Mouse (Mus musculus): ENCODE data around the gene H6pd.
"Not testable (repeated sequence)": the region's sequence is repeated elsewhere in the genome, so short reads cannot be mapped to it uniquely, and the experiment has no call there.

H6pd gene

GRCm38 (mm10) chr4:150008853-150009586 lies at the start of gene H6pd:
Gene H6pd (minus strand): TSS chr4:150009023.
- peak; percentile 94 for DNase-seq (ENCODE audit: inconsistent ontology term)

- DNase-seq (ENCODE audit: inconsistent ontology term): no peak
Measured at GRCm38 (mm10) chr4:150057722-150058121, 48.9 kb upstream of the H6pd start.

- no peak for DNase-seq (ENCODE audit: inconsistent ontology term)
Measured at GRCm38 (mm10) chr4:150056171-150056570, 47.3 kb upstream of the H6pd start.

- DNase-seq (ENCODE audit: inconsistent ontology term): no peak
Measured at GRCm38 (mm10) chr4:150052380-150052779, 43.6 kb upstream of the H6pd start.

GRCm38 (mm10) chr4:150051514-150051913 lies 42.7 kb upstream of the H6pd start:
- DNase-seq (ENCODE audit: inconsistent ontology term): no peak

GRCm38 (mm10) chr4:150049564-150050226 lies 40.9 kb upstream of the H6pd start:
- no peak for DNase-seq (ENCODE audit: inconsistent ontology term)

- DNase-seq (ENCODE audit: inconsistent ontology term): peak; percentile 62
Measured at GRCm38 (mm10) chr4:150049157-150049513, 40.3 kb upstream of the H6pd start.

GRCm38 (mm10) chr4:150048478-150049156 lies 39.8 kb upstream of the H6pd start:
- DNase-seq (ENCODE audit: inconsistent ontology term): peak; percentile 71

- DNase-seq (ENCODE audit: inconsistent ontology term): peak; percentile 80
Measured at GRCm38 (mm10) chr4:150048038-150048437, 39.2 kb upstream of the H6pd start.

GRCm38 (mm10) chr4:150043591-150043990 lies 34.8 kb upstream of the H6pd start:
- DNase-seq (ENCODE audit: inconsistent ontology term): no peak

GRCm38 (mm10) chr4:150041346-150042110 lies 32.7 kb upstream of the H6pd start:
- no peak for DNase-seq (ENCODE audit: inconsistent ontology term)

- not testable (repeated sequence) for DNase-seq (ENCODE audit: inconsistent ontology term)
Measured at GRCm38 (mm10) chr4:150040856-150041255, 32.0 kb upstream of the H6pd start.

- no peak for DNase-seq (ENCODE audit: inconsistent ontology term)
Measured at GRCm38 (mm10) chr4:150040003-150040581, 31.3 kb upstream of the H6pd start.

GRCm38 (mm10) chr4:150038533-150038932 lies 29.7 kb upstream of the H6pd start:
- DNase-seq (ENCODE audit: inconsistent ontology term): no peak

GRCm38 (mm10) chr4:150036094-150036493 lies 27.3 kb upstream of the H6pd start:
- no peak for DNase-seq (ENCODE audit: inconsistent ontology term)

- peak; percentile 57 for DNase-seq (ENCODE audit: inconsistent ontology term)
Measured at GRCm38 (mm10) chr4:150035280-150035679, 26.5 kb upstream of the H6pd start.

- no peak for DNase-seq (ENCODE audit: inconsistent ontology term)
Measured at GRCm38 (mm10) chr4:150033261-150033671, 24.4 kb upstream of the H6pd start.

- DNase-seq (ENCODE audit: inconsistent ontology term): no peak
Measured at GRCm38 (mm10) chr4:150031234-150031890, 22.5 kb upstream of the H6pd start.

GRCm38 (mm10) chr4:150030449-150031233 lies 21.8 kb upstream of the H6pd start:
- no peak for DNase-seq (ENCODE audit: inconsistent ontology term)

- DNase-seq (ENCODE audit: inconsistent ontology term): no peak
Measured at GRCm38 (mm10) chr4:150029885-150030284, 21.1 kb upstream of the H6pd start.
